Mouse (Mus musculus) erythroblast, embryonic 14.5 days (primary cell): Measurements from ENCODE around the gene Akr1c19.

ENCODE experiments used
- GATA1 ChIP-seq: IDR thresholded peaks from 2 replicates; pipeline ENCODE4 v1.6.1; 2012; ENCODE audit warnings: low read length, inconsistent platforms, mixed read lengths
- TAL1 ChIP-seq: IDR thresholded peaks from 3 replicates; pipeline ENCODE4 v1.6.1; 2012; ENCODE audit warnings: low read length, inconsistent platforms, mixed read lengths

GRCm38 (mm10) chr13:4212309-4212708 is 16.2 kb upstream of the Akr1c19 start:
- TF ChIP-seq GATA1 (no peak), TAL1 (no peak)
